Mouse (Mus musculus): Measurements from ENCODE around the gene Gm2974. TPM values are rescaled to one million over a fixed set of nuclear protein-coding genes. Genes with fewer than 3 reads are reported as not detected.
"Not testable (repeated sequence)": the region's sequence is repeated elsewhere in the genome, so short reads cannot be mapped to it uniquely, and the experiment has no call there.

The Gm2974 gene
- polyA plus RNA-seq (2015; fragmentation: Nextera tagmentation; extraction: Ambion mirVana), result 0.21 and 0.36 TPM in 2 replicates

DNA sequence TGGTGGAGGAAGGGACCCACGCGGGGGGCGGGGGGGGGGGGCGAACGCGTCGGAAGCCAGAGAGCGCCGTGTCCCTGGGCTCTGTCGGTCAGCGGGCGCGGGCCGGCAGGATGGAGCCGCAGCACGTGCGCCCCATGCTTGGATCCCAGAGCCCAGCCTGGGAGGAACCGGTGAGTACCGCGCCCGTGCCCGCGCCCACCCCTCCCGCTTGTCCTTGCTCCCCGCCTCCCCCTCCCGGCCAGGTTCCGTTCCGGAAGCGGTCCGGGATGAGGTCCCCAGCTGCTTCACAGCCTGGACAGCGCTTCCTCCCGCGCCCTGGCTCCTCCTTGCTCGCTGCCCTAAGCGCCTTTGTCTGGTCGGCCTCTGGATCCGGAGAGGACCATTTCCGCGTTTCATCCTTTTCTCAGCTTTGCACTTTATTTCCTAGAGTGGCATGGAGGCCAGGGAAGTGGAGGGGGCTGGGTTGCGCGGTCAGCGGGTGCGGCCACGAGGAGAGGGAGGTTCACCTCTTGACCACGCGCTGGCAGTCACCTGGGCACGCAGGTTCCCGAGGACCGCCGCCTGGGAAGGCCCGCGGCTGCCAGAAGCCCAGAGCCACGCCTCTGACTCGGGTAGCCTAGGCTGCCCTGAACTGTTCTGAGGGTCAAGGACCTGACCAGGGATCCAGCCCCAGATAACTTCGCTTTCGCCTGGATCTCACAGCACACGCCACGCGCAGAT is at the start of gene Gm2974:
Gene Gm2974, plus strand, starts transcription at position 86 of the 720 bp plus-strand sequence.
- not testable (repeated sequence) for ATAC-seq (ENCODE audit: insufficient number of reproducible peaks, low FRiP score, low TSS enrichment, low read depth); H3K9ac ChIP-seq; H3K36me3 ChIP-seq; H3K4me1 ChIP-seq; H3K27ac ChIP-seq; H3K9me3 ChIP-seq; H3K27me3 ChIP-seq
- Histone ChIP-seq H3K4me2 (peak within 1 kb of the TSS; percentile 47), H3K4me3 (peak within 1 kb of the TSS; percentile 31)
- 13% methylated on average over 37 of the region's 59 CpGs for WGBS

DNA sequence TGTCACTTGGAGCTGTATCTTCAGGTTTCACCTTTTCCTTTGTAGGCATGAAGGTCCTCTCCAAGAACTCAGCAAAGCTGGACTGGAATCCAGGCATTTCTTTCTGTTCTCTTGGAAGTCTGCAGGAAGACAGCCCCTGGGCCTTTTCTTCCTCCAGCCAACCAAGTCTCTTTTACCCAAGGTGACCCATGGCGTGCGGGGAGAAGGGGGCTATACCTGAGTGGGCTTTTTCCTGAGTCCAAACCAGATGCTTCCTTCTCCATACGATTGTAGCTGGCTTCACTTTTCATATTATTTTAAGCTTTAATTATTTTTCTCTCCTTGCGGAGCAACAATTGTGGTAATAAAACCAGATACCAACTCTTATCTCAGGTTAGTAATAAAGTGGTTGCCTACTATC is 40.7 kb upstream of the Gm2974 start:
- H3K9ac ChIP-seq; H3K27me3 ChIP-seq; H3K4me1 ChIP-seq; H3K9me3 ChIP-seq; ATAC-seq (ENCODE audit: insufficient number of reproducible peaks, low FRiP score, low TSS enrichment, low read depth); H3K4me2 ChIP-seq; H3K36me3 ChIP-seq; H3K27ac ChIP-seq; H3K4me3 ChIP-seq: not testable (repeated sequence)
- 88% methylated on average over 4 of the region's 4 CpGs for WGBS

DNA sequence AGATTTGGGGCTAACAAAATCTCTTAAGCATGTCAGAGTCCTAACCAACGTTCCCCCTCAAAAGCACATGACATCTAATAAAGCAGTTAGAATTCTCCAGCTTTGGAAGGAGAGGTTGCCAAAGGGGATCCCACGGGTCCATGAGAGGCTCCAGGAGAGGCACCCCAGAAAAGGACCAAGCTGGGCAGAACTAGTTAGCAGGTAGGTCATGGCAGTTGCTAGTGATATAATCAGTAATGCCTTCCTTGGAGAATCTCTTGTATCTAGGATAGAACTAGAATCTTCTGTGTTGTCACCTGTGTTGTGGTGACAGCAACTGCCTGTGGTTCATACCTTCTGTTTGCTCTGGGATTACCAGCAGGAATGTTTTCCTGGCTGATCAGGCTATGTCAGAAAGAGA is 17.6 kb upstream of the Gm2974 start, which contains the start of gene Gm3127:
Gene Gm3127, plus strand, starts transcription at position 301 of the 400 bp plus-strand sequence.
- not testable (repeated sequence) for H3K4me3 ChIP-seq; H3K27ac ChIP-seq; H3K4me2 ChIP-seq; H3K9ac ChIP-seq; H3K4me1 ChIP-seq; H3K27me3 ChIP-seq; H3K9me3 ChIP-seq; ATAC-seq (ENCODE audit: insufficient number of reproducible peaks, low FRiP score, low TSS enrichment, low read depth); H3K36me3 ChIP-seq
- 67% methylated on average over 1 of the region's 2 CpGs for WGBS

DNA sequence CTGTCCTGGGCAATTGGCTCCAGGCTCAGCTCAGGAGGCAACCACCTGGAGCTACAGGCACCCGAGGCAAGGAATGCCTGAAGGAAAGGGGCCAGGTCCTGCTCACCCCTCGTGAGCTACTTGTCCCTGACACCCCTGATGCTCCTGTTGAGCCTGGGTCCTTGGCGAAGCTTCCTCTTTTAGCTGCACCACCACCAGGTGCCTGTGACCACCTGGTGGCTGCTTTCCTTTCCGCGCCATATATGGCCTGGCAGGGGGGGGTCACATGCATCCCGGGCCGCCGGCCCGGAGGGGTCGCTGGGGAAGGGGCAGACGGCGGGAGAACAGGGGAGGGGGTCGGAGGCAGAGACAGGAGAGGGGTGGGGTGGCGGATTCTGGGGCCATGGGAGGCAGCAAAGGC is 346 bp upstream of the Gm2974 start:
- WGBS, result 12% methylated on average over 11 of the region's 14 CpGs
- not testable (repeated sequence) for H3K9ac ChIP-seq; H3K4me1 ChIP-seq; ATAC-seq (ENCODE audit: insufficient number of reproducible peaks, low FRiP score, low TSS enrichment, low read depth); H3K36me3 ChIP-seq; H3K9me3 ChIP-seq; H3K27ac ChIP-seq; H3K27me3 ChIP-seq
- Histone ChIP-seq H3K4me3 (peak overlapping the region; percentile 31), H3K4me2 (peak overlapping the region; percentile 47)

DNA sequence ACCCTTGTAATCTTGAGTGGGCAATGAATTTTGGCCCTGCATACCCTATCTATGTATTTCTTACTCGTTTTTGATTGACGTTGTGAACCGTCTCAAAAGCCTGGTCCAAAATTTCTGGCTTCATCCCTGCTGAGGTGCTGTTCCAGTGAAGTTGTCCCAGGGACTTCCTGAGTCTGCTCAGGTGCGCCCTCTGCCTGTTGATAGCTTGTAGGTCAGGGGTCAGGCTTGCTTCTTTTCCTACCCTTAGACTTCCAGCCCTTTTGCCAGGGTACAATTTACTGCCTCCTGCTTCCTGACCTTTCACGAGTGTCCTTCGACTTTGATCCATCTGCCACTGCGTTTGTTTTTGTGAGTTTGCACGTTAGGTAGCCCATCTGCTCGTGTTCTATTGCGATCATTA is 999 bp downstream of the Gm2974 start:
- ATAC-seq (ENCODE audit: insufficient number of reproducible peaks, low FRiP score, low TSS enrichment, low read depth), result not testable (repeated sequence)
- 36% methylated on average over 7 of the region's 10 CpGs for WGBS

DNA sequence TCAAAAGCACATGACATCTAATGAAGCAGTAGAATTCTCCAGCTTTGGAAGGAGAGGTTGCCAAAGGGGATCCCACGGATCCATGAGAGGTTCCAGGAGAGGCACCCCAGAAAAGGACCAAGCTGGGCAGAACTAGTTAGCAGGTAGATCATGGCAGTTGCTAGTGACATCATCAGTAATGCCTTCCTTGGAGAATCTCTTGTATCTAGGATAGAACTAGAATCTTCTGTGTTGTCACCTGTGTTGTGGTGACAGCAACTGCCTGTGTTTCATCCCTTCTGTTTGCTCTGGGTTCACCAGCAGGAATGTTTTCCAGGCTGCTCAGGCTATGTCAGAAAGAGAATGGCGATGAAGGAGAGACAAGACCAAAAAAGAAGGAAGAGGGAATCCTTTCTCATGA is 67.0 kb downstream of the Gm2974 start, which contains the start of gene Gm3138:
Gene Gm3138, plus strand, starts transcription at position 301 of the 400 bp plus-strand sequence.
- ATAC-seq (ENCODE audit: insufficient number of reproducible peaks, low FRiP score, low TSS enrichment, low read depth); H3K9ac ChIP-seq; H3K27ac ChIP-seq; H3K27me3 ChIP-seq; H3K4me1 ChIP-seq; H3K9me3 ChIP-seq; H3K4me3 ChIP-seq; H3K36me3 ChIP-seq; H3K4me2 ChIP-seq: not testable (repeated sequence)
- WGBS, result no CpG with 5 or more reads among the region's 2 CpGs

More for the DNA sequence above, 999 bp downstream of the Gm2974 start:
- not testable (repeated sequence) for H3K4me1 ChIP-seq, H3K9me3 ChIP-seq, H3K27ac ChIP-seq, H3K4me2 ChIP-seq, H3K36me3 ChIP-seq, H3K27me3 ChIP-seq, H3K4me3 ChIP-seq, H3K9ac ChIP-seq

Other genes starting within 250 kb of the Gm2974 start
- gene Gm3095, start 219.0 kb upstream of the Gm2974 start, polyA plus RNA-seq (2015; fragmentation: Nextera tagmentation; extraction: Ambion mirVana), result not detected in 2 replicates
- gene Gm3099, start 184.2 kb upstream of the Gm2974 start, polyA plus RNA-seq (2015; fragmentation: Nextera tagmentation; extraction: Ambion mirVana), result not detected in 2 replicates
- gene Gm5796, start 158.6 kb upstream of the Gm2974 start, polyA plus RNA-seq (2015; fragmentation: Nextera tagmentation; extraction: Ambion mirVana), result 0.42 and 0.71 TPM in 2 replicates
- gene Gm3115, start 98.5 kb upstream of the Gm2974 start, polyA plus RNA-seq (2015; fragmentation: Nextera tagmentation; extraction: Ambion mirVana), result not detected in 2 replicates
- 0.52 and 0.72 TPM in 2 replicates for gene Gm8108, start 72.0 kb upstream of the Gm2974 start, polyA plus RNA-seq (2015; fragmentation: Nextera tagmentation; extraction: Ambion mirVana)
- gene Gm3127, start 17.5 kb upstream of the Gm2974 start, polyA plus RNA-seq (2015; fragmentation: Nextera tagmentation; extraction: Ambion mirVana), result not detected in 2 replicates
- gene Gm3138, start 67.1 kb downstream of the Gm2974 start, polyA plus RNA-seq (2015; fragmentation: Nextera tagmentation; extraction: Ambion mirVana), result not detected in 2 replicates
- not detected in 2 replicates for gene Gm3149, start 134.7 kb downstream of the Gm2974 start, polyA plus RNA-seq (2015; fragmentation: Nextera tagmentation; extraction: Ambion mirVana)
- gene 2610042L04Rik, start 152.2 kb downstream of the Gm2974 start, polyA plus RNA-seq (2015; fragmentation: Nextera tagmentation; extraction: Ambion mirVana), result 0.16 and 0.31 TPM in 2 replicates
- gene Gm3159, start 214.9 kb downstream of the Gm2974 start, polyA plus RNA-seq (2015; fragmentation: Nextera tagmentation; extraction: Ambion mirVana), result not detected in 2 replicates
- gene Gm3164, start 232.9 kb downstream of the Gm2974 start, polyA plus RNA-seq (2015; fragmentation: Nextera tagmentation; extraction: Ambion mirVana), result 0.34 and 0.47 TPM in 2 replicates
- gene Gm3173, start 248.4 kb downstream of the Gm2974 start, polyA plus RNA-seq (2015; fragmentation: Nextera tagmentation; extraction: Ambion mirVana), result not detected in 2 replicates